Mouse (Mus musculus) thymus, adult 2 months (tissue): ENCODE measurements around the gene Prss27. TPM values are rescaled to one million over a fixed set of nuclear protein-coding genes. Genes with fewer than 3 reads are reported as not detected.

ENCODE experiments used
- DNase-seq: peaks from one replicate; pipeline ENCODE4 v3.0.0; 2021
- H3K27ac ChIP-seq: fragments of 200-500 bp; 2 replicates; pipeline ENCODE4 v1.5.1; 2012; ENCODE audit warnings: low read length, control low read depth; ENCODE audit not compliant: control insufficient read depth, insufficient read depth
- H3K27me3 ChIP-seq: fragments of 200-500 bp; 2 replicates; pipeline ENCODE4 v1.6.1; 2012; ENCODE audit warnings: mild to moderate bottlenecking, low read length, moderate library complexity, mixed read lengths; ENCODE audit not compliant: control insufficient read depth, insufficient read depth
- H3K36me3 ChIP-seq: fragments of 200-500 bp; 2 replicates; pipeline ENCODE4 v1.6.1; 2012; ENCODE audit warnings: mild to moderate bottlenecking, low read length, moderate library complexity; ENCODE audit not compliant: control insufficient read depth, insufficient read depth
- H3K4me1 ChIP-seq: fragments of 200-500 bp; replicated peaks from 2 replicates; pipeline ENCODE4 v1.6.1; 2012; ENCODE audit warnings: low read length; ENCODE audit not compliant: control insufficient read depth, insufficient read depth
- H3K4me3 ChIP-seq: fragments of 200-500 bp; 2 replicates; pipeline ENCODE4 v1.5.1; 2012; ENCODE audit warnings: mild to moderate bottlenecking, low read length, control low read depth, moderate library complexity; ENCODE audit not compliant: control insufficient read depth, insufficient read depth
- CTCF ChIP-seq: fragments of 200-500 bp; IDR thresholded peaks from 2 replicates; pipeline ENCODE4 v1.5.1; 2012; ENCODE audit warnings: mild to moderate bottlenecking, control low read depth, low read length, moderate library complexity, borderline replicate concordance; ENCODE audit not compliant: control insufficient read depth, poor library complexity, insufficient read depth; ENCODE audit errors: extremely low read depth
- POLR2A ChIP-seq: fragments of 200-500 bp; IDR thresholded peaks from 2 replicates; pipeline ENCODE4 v1.6.1; 2012; ENCODE audit warnings: mild to moderate bottlenecking, low read length, control low read depth, moderate library complexity; ENCODE audit not compliant: control insufficient read depth, poor library complexity, insufficient read depth; ENCODE audit errors: extremely low read depth
- WGBS: fragments of 180-500 bp; shearing (Covaris S2); methylation state at CpG from one replicate; pipeline ENCODE4 v1.1.7; 2018; 5-methylcytosine and 5-hydroxymethylcytosine counted together
- polyA plus RNA-seq: library from polyadenylated mRNA; depleted of rRNA; stranded (reverse); fragments of >200 nt; gene quantifications from 2 replicates; pipeline ENCODE4 v1.2.3, GENCODE M21; 2012

The Prss27 gene
- polyA plus RNA-seq, 1 experiment = 2.5 TPM

GRCm38 (mm10) chr17:24046026-24046425, 8.1 kb downstream of the Prss27 start:
- TF ChIP-seq CTCF (no peak), POLR2A (no peak)
- H3K27me3 ChIP-seq = no peaks in the 10 kb centered on the region
- no peaks in the 10 kb centered on the region for H3K36me3 ChIP-seq
- no peak for DNase-seq
- 38% methylated on average over 5 of the region's 5 CpGs for WGBS
- no peaks in the 10 kb centered on the region for H3K4me1 ChIP-seq
- H3K4me3 ChIP-seq = no peak overlapping the region
- H3K27ac ChIP-seq = no peak overlapping the region

DNA sequence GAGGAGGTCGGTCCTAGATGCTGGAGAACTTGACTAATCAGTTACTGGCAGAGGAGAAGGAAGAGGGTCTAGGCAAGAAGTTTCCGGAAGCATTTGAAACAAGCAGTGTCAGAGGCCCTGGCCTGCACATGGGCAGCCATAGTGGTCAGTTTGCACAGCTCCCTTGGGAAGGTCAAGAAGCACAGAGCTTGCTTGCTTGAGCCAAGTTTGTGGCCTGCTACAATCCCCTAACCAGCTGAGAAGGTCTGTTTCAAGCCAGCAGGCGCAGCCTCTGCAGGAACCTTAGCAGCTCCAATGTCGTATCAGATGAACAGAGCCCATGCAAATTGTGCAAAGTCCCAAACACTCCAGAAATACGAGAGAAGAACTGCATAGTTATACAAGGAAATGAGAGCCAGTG, 10.1 kb downstream of the Prss27 start:
- no peak for DNase-seq

GRCm38 (mm10) chr17:24049008-24049407, 11.1 kb downstream of the Prss27 start:
- no peak overlapping the region for H3K4me3 ChIP-seq
- TF ChIP-seq POLR2A (no peak), CTCF (no peak)
- no peaks in the 10 kb centered on the region for H3K27me3 ChIP-seq
- DNase-seq = no peak
- H3K4me1 ChIP-seq = no peaks in the 10 kb centered on the region
- no peaks in the 10 kb centered on the region; the same call in 1 of the 2 replicates for H3K36me3 ChIP-seq
- WGBS = 94% methylated on average over 8 of the region's 8 CpGs
- H3K27ac ChIP-seq = no peak overlapping the region

More for the DNA sequence above, 10.1 kb downstream of the Prss27 start:
- Histone ChIP-seq H3K4me1 (no peaks in the 10 kb centered on the region), H3K27ac (no peak overlapping the region), H3K27me3 (no peaks in the 10 kb centered on the region), H3K36me3 (no peaks in the 10 kb centered on the region; the same call in 1 of the 2 replicates), H3K4me3 (no peak overlapping the region)
- no peak for TF ChIP-seq CTCF
- TF ChIP-seq POLR2A = no peak
- WGBS = 92% methylated on average over 5 of the region's 5 CpGs

- no peaks in the 10 kb centered on the region for H3K27me3 ChIP-seq
- WGBS = 96% methylated on average over 14 of the region's 14 CpGs
- TF ChIP-seq CTCF (no peak), POLR2A (no peak)
- H3K27ac ChIP-seq = no peak overlapping the region
- no peaks in the 10 kb centered on the region for H3K4me1 ChIP-seq
- no peak for DNase-seq
- H3K4me3 ChIP-seq = no peak overlapping the region
- H3K36me3 ChIP-seq = peaks cover 20% of the 10 kb centered on the region
Observed at GRCm38 (mm10) chr17:24056636-24057625, 19.0 kb downstream of the Prss27 start.

DNA sequence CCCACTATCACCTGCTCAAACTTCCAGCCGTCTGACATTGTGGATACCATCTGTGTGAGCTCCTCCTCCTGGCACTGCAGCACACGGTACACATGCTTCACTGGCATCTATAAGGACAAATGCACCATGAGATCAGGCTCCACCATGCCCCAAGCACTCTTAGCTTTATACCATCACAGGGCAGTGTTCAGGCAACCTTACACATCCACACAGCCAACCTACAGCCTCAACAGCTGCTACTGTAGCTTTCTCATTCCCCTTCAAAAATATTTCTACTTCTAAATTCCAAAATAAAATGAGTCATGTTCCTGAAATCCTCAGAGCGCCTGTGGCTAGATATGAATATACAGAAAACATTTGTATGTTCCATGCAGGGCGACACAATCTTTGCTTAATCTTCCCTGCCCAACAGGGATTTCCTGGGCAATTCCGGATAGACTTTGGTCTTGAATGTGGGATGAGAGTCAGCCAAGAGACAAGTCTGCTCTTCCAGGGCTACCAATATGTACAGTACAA, 19.8 kb downstream of the Prss27 start:
- DNase-seq = no peak
- Histone ChIP-seq H3K36me3 (peaks cover 20% of the 10 kb centered on the region), H3K4me1 (no peaks in the 10 kb centered on the region), H3K4me3 (no peak overlapping the region), H3K27me3 (no peaks in the 10 kb centered on the region), H3K27ac (no peak overlapping the region)
- no peak for TF ChIP-seq POLR2A
- no peak for TF ChIP-seq CTCF
- 94% methylated on average over 5 of the region's 5 CpGs for WGBS

- WGBS = 96% methylated on average over 4 of the region's 4 CpGs
- TF ChIP-seq POLR2A (no peak), CTCF (no peak)
Observed at GRCm38 (mm10) chr17:24062459-24063155, 24.7 kb downstream of the Prss27 start.

More at GRCm38 (mm10) chr17:24062459-24063155, 24.7 kb downstream of the Prss27 start:
- H3K4me1 ChIP-seq = no peaks in the 10 kb centered on the region
- H3K27ac ChIP-seq = no peak overlapping the region
- H3K4me3 ChIP-seq = no peak overlapping the region
- H3K27me3 ChIP-seq = no peaks in the 10 kb centered on the region
- H3K36me3 ChIP-seq = peaks cover 10% of the 10 kb centered on the region
- DNase-seq = no peak
